Mouse (Mus musculus): ENCODE results near the gene Gdf1. TPM values are rescaled to one million over a fixed set of nuclear protein-coding genes. Genes with fewer than 3 reads are reported as not detected.

Gdf1 gene
- total RNA-seq, 2 experiments from 2014 or later: not detected

DNA sequence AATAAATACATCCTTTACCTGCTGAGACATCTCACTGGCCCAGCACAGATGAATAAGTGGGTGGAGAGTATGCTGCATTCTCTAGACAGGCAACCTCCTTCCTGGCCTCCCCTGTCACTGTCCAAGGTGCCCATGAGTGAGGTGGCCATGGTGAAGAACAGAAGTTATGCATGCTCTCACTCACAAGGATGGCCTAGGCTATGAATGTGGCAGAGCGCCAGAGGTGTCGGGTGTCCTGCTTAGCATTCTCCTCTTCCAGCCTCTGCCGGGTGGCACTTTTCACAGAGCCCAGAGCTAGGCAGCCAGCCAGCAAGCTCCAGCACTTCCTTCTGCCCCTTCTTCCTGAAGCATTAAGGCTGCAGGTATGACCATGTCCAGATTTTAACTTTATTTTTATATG is 29.8 kb downstream of the Gdf1 start:
- no peak for ATAC-seq (replicated peaks; ENCODE audit: poor library complexity, severe bottlenecking)

DNA sequence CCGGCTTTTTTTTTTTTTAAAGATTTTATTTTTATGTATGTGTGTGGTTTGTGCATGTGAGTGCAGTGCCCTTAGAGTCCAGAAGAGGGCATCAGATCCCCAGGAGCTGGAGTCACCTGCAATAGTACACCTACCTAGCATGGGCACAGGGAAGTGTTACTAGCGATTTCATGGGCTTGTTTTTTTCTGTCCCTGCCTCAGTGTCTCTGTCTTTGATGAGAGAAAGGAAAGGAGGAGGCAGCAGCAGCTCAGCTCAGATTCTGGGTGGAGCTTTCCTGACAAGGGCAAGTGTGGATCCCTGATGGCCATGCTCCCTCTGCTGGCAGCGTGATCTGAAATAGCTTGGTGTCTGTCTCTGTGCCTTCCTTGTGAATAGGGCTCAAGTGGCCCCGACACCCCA is 31.2 kb downstream of the Gdf1 start:
- peak; percentile 55 for ATAC-seq (replicated peaks; ENCODE audit: poor library complexity, severe bottlenecking)

DNA sequence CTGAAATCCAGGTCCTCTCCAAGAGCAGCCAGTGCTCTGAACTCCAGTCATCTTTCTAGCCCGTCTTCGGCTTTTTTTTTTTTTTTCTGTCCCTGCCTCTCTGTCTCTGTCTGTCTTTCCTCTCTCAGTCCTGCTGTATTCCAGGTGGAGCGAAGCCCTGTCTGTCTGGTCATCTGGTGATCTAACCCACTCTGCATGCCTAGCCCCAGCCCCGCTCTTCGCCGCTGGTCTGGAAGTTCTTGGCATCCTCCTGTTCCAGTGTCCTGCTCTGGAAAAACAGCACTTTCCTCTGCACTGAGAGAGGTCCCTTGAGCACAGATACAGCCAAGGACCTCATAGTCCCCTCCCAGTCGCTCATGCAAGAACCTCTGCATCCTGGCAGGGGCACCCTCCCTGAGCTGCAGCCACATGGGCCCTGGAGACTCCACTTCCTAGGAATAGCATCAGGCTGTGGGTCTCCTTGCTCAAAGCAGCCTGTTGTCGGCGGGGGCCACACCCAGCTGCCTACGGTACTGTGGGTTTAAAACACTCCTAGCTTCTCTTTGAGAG is 31.9 kb downstream of the Gdf1 start:
- ATAC-seq (replicated peaks; ENCODE audit: poor library complexity, severe bottlenecking): no peak

DNA sequence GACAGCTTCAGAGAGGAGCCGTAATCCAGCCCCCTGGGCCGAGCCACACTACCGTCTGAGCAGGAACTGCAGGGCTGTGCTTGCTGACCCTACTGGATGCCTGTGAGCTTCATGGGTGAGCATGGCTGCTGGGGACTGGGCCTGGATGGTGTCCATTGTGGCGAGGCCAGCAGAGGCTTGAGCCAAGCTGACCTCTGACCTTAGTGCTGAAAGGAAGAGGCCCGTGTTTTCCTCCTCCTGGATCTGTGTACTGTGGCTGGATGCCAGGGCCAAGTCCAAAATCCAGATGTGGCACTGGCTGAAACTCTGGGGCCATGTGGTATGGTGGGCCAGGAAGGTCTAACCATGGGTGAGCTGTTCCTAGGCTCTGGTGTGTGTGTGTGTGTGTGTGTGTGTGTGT is 34.4 kb downstream of the Gdf1 start:
- no peak for ATAC-seq (replicated peaks; ENCODE audit: poor library complexity, severe bottlenecking)

DNA sequence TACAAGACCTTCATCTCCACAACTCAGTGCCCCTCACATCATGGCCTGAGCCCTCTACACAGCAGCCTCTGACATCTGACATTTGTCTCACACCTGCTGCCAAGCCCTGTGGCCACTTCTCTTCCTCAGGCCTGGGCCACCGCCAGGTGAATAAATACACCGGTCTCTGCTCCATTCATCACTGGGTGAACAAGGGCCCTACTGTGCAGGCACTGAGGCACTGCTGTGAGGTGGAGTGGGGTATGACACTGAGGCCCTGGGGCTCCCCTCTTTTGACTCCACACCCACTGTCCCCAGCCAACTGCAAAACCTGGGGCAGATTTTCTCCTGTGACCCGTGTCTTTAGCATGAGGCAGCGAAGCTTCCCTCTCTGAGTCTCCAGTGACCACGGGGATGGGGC is 37.0 kb downstream of the Gdf1 start:
- ATAC-seq (replicated peaks; ENCODE audit: poor library complexity, severe bottlenecking): no peak

DNA sequence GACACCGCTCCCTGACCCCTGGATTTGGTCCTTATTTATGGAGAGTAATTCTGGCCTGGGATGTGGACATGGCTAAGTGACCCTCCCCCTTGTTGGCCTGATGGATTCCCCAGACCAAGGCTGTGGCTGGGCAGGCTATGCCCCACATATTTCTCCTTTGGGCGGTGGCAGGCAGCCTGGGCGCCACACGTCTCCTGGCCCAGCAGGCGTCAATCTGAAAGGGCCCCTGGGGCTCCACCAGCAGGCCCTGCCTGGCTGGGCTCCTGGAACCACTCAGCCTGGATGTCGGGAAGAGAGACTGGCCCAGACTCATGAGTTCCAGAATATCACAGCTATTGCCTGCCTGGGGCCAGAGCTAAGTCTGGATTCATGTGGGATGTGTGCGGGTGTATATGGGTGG is 40.9 kb downstream of the Gdf1 start:
- no peak for ATAC-seq (replicated peaks; ENCODE audit: poor library complexity, severe bottlenecking)

DNA sequence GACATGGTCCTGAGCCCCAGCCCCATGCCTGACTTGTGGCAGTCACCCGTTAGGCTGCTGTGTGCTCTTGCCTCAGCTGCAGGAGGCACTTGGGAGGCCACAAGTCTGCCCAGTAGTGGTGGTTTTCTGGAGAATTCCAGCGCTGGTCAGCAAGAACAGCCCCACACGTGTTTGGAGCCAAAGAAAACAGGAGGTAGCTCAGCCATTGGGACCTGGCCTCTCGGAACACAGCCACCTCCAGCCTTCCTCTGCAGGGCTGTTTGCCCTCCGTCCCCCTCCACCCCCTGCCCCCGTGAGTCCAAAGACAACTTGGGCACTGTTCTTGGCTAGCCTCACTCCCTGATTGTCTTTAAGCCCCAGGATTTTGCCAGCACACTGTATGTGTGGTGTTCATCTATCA is 42.3 kb downstream of the Gdf1 start:
- no peak for ATAC-seq (replicated peaks; ENCODE audit: poor library complexity, severe bottlenecking)

DNA sequence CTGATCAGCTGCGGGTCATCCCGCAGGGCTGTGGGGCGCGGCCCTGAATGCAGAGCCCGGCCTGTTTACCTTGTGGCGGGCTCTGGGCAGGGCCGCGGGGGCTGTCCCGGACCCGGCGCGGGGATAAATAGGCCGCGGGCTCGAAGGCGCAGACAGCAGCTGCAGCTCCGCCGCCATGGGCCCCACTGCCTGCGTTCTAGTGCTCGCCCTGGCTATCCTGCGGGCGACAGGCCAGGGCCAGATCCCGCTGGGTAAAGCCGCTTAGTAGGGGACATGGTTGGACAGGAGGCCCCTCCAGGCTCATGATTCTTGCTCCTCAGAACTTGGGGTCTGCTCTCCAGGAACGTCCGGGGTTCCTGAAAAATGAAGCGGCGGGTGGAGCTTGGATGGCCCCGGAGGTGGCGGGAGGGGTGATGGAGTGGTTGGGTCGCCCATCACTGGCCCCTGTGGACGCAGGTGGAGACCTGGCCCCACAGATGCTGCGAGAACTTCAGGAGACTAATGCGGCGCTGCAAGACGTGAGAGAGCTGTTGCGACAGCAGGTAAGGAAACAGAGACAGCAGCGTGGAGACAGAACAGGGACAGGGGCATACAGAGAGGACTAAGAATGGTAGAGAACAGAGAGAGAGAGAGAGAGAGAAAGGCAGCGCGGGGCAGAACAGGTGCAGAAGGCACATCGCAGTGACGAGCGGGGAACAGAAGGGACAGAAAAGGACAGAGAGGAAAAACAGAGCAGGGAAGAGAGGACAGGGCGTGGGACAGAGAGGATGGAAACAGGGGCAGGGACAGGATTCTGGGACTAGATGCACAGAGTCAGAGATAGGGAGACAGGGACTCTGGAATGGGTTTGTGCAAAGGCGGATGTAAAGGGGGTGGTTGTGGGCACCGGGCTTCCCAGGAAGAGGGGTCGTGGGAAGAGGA is 44.0 kb downstream of the Gdf1 start, which contains the start of gene Comp:
Gene Comp, plus strand, starts transcription at position 162 of the 921 bp plus-strand sequence.
- ATAC-seq (replicated peaks; ENCODE audit: poor library complexity, severe bottlenecking): no peak

DNA sequence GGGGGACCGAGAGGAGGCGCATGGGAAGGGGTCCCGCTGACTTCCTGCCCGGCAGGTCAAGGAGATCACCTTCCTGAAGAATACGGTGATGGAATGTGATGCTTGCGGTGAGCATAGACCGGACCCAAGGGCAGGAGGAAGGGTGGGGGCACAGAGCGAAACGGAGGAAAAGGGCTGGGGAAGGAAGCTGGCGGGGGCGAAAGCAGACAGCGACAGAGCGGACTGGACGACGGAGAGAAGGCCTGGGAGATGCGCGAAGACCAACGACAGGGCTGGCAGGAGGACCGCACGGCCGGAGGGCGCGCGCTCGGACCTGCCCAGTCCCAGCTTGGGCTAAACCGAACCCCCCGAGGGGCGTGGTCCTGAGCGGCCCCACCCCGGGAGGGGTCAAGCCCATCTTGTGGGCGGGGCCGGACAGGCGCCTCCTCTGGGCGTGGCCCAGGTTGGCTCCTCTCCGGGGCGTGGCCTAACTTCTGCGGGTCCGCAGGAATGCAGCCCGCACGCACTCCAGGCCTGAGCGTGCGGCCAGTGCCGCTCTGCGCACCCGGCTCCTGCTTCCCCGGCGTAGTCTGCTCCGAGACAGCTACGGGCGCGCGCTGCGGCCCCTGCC is 44.8 kb downstream of the Gdf1 start:
- ATAC-seq (replicated peaks; ENCODE audit: poor library complexity, severe bottlenecking): peak; percentile 63

DNA sequence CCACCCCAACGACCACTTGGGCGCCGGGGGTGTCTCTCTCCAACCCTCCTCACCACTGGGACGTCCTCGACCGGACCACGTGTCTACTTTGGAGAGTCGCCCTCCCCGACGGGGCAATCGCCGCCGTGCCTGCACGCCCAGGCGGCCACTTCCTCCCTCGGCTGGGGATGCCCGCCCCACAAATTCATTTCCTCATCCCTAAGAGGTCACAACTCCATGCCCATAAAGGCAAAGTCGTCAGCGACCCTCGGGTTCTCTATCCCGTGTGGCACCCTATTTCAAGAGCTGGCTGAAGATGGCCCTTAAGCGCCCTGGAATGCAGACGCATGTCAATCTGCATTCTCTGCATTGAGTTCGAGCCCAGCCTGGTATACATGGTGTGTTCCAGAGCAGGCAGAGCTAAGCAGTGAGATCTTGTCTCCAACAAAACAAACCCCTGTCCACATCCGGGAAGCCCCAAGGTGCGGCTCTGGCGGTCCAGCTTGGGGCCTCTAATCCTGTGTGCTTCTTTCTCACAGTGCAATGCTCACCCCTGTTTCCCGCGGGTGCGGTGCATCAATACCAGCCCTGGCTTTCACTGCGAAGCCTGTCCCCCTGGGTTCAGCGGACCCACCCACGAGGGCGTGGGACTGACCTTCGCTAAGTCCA is 45.7 kb downstream of the Gdf1 start:
- ATAC-seq (replicated peaks; ENCODE audit: poor library complexity, severe bottlenecking): peak; percentile 60

DNA sequence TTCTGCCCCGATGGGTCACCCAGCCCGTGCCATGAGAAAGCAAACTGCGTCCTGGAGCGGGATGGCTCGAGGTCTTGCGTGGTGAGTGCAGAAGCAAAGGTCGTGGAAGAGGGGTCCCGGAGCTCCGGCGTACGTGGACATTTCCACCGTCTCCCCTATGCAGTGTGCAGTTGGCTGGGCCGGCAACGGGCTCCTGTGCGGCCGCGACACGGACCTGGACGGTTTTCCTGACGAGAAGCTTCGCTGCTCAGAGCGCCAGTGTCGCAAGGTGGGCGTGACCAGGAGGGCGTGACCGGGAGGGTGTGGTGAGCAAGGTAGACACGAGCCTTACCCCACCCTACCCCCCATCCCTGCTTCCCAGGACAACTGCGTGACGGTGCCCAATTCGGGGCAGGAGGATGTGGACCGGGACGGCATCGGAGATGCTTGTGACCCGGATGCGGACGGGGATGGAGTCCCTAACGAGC is 46.7 kb downstream of the Gdf1 start:
- peak; percentile 20; the same call in 1 of the 2 replicates for ATAC-seq (replicated peaks; ENCODE audit: poor library complexity, severe bottlenecking)

DNA sequence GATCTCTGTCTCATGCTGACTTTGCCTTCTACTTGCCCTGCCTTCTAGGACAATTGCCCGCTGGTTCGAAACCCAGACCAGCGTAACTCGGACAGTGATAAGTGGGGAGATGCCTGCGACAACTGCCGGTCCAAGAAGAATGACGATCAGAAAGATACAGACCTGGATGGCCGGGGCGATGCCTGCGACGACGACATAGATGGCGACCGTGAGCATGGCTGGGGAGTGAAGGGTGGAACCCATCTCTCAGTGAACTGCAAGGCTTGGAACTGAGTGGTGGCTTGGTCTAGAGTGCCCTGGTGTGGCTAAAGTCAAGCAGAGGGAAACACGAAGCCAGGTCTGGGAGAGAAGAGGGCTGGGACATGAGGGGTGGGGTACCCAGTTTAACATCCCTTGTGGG is 47.4 kb downstream of the Gdf1 start:
- ATAC-seq (replicated peaks; ENCODE audit: poor library complexity, severe bottlenecking): no peak

DNA sequence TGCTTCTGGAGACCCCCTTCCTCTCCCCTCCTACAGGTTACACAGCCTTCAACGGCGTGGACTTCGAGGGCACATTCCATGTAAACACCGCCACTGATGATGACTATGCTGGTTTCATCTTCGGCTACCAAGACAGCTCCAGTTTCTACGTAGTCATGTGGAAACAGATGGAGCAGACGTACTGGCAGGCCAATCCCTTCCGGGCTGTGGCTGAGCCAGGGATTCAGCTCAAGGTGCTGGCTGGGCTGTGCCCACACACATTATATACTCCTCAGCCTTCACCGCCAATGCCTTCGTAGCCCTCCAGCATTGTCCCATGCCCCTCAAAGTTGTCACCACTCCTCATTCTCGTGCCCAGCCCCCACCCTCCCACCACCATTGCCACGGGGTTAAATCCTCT is 50.5 kb downstream of the Gdf1 start:
- no peak for ATAC-seq (replicated peaks; ENCODE audit: poor library complexity, severe bottlenecking)

Other genes with a start within 250 kb of the Gdf1 start
- not detected in 2 replicates for gene Hapln4, start 246.4 kb upstream of the Gdf1 start, total RNA-seq (2014; fragmentation: Nextera tagmentation)
- not detected in 2 replicates for gene Hapln4, start 246.4 kb upstream of the Gdf1 start, total RNA-seq (2017)
- gene Ncan, start 208.9 kb upstream of the Gdf1 start, total RNA-seq (2014; fragmentation: Nextera tagmentation): not detected in 2 replicates
- gene Ncan, start 208.9 kb upstream of the Gdf1 start, total RNA-seq (2017): not detected in 2 replicates
- gene Nr2c2ap, start 198.5 kb upstream of the Gdf1 start, total RNA-seq (2014; fragmentation: Nextera tagmentation): 37.0 and 64.5 TPM in 2 replicates
- 8.7 and 9.4 TPM in 2 replicates for gene Nr2c2ap, start 198.5 kb upstream of the Gdf1 start, total RNA-seq (2017)
- 4.8 and 6.9 TPM in 2 replicates for gene Rfxank, start 190.7 kb upstream of the Gdf1 start, total RNA-seq (2014; fragmentation: Nextera tagmentation)
- gene Rfxank, start 190.7 kb upstream of the Gdf1 start, total RNA-seq (2017): 5.9 and 11.6 TPM in 2 replicates
- 26.6 and 53.7 TPM in 2 replicates for gene Borcs8, start 190.3 kb upstream of the Gdf1 start, total RNA-seq (2014; fragmentation: Nextera tagmentation)
- 34.3 and 40.0 TPM in 2 replicates for gene Borcs8, start 190.3 kb upstream of the Gdf1 start, total RNA-seq (2017)
- not detected in 2 replicates for gene Mef2b, start 190.1 kb upstream of the Gdf1 start, total RNA-seq (2014; fragmentation: Nextera tagmentation)
- gene Mef2b, start 190.1 kb upstream of the Gdf1 start, total RNA-seq (2017): not detected in 2 replicates
- 15.6 and 29.6 TPM in 2 replicates for gene Tmem161a, start 157.5 kb upstream of the Gdf1 start, total RNA-seq (2014; fragmentation: Nextera tagmentation)
- gene Tmem161a, start 157.5 kb upstream of the Gdf1 start, total RNA-seq (2017): 9.4 and 21.4 TPM in 2 replicates
- 3.2 and 5.5 TPM in 2 replicates for gene Slc25a42, start 117.5 kb upstream of the Gdf1 start, total RNA-seq (2014; fragmentation: Nextera tagmentation)
- 0.62 and 1.2 TPM in 2 replicates for gene Slc25a42, start 117.5 kb upstream of the Gdf1 start, total RNA-seq (2017)
- 62.5 and 68.0 TPM in 2 replicates for gene Sugp2, start 95.6 kb upstream of the Gdf1 start, total RNA-seq (2014; fragmentation: Nextera tagmentation)
- 26.0 and 56.4 TPM in 2 replicates for gene Sugp2, start 95.6 kb upstream of the Gdf1 start, total RNA-seq (2017)
- 4.9 and 6.9 TPM in 2 replicates for gene Armc6, start 95.4 kb upstream of the Gdf1 start, total RNA-seq (2014; fragmentation: Nextera tagmentation)
- gene Armc6, start 95.4 kb upstream of the Gdf1 start, total RNA-seq (2017): 8.0 and 9.4 TPM in 2 replicates
- 5.4 and 12.3 TPM in 2 replicates for gene Homer3, start 47.0 kb upstream of the Gdf1 start, total RNA-seq (2014; fragmentation: Nextera tagmentation)
- 6.5 and 12.3 TPM in 2 replicates for gene Homer3, start 47.0 kb upstream of the Gdf1 start, total RNA-seq (2017)
- 45.9 and 66.8 TPM in 2 replicates for gene Ddx49, start 27.3 kb upstream of the Gdf1 start, total RNA-seq (2014; fragmentation: Nextera tagmentation)
- gene Ddx49, start 27.3 kb upstream of the Gdf1 start, total RNA-seq (2017): 139 and 177 TPM in 2 replicates
- 209 and 240 TPM in 2 replicates for gene Cope, start 27.3 kb upstream of the Gdf1 start, total RNA-seq (2014; fragmentation: Nextera tagmentation)
- gene Cope, start 27.3 kb upstream of the Gdf1 start, total RNA-seq (2017): 132 and 155 TPM in 2 replicates
- gene Cers1, start 14.0 kb upstream of the Gdf1 start, total RNA-seq (2014; fragmentation: Nextera tagmentation): not detected in 2 replicates
- not detected in 2 replicates for gene Cers1, start 14.0 kb upstream of the Gdf1 start, total RNA-seq (2017)
- gene Upf1, start 23.5 kb downstream of the Gdf1 start, total RNA-seq (2014; fragmentation: Nextera tagmentation): 30.6 and 33.7 TPM in 2 replicates
- 24.2 and 30.8 TPM in 2 replicates for gene Upf1, start 23.5 kb downstream of the Gdf1 start, total RNA-seq (2017)
- 0.88 TPM in 1 of 2 replicates, not detected in the other for gene Comp, start 43.7 kb downstream of the Gdf1 start, total RNA-seq (2014; fragmentation: Nextera tagmentation)
- gene Comp, start 43.7 kb downstream of the Gdf1 start, total RNA-seq (2017): not detected in 2 replicates
- 7.4 and 19.5 TPM in 2 replicates for gene Crtc1, start 109.8 kb downstream of the Gdf1 start, total RNA-seq (2014; fragmentation: Nextera tagmentation)
- 2.3 and 4.8 TPM in 2 replicates for gene Crtc1, start 109.8 kb downstream of the Gdf1 start, total RNA-seq (2017)
- 2.1 and 4.4 TPM in 2 replicates for gene Klhl26, start 147.2 kb downstream of the Gdf1 start, total RNA-seq (2014; fragmentation: Nextera tagmentation)
- 4.0 and 4.1 TPM in 2 replicates for gene Klhl26, start 147.2 kb downstream of the Gdf1 start, total RNA-seq (2017)
- gene Tmem59l, start 157.5 kb downstream of the Gdf1 start, total RNA-seq (2014; fragmentation: Nextera tagmentation): not detected in 2 replicates
- gene Tmem59l, start 157.5 kb downstream of the Gdf1 start, total RNA-seq (2017): not detected in 2 replicates
- gene Crlf1, start 163.3 kb downstream of the Gdf1 start, total RNA-seq (2014; fragmentation: Nextera tagmentation): not detected in 2 replicates
- gene Crlf1, start 163.3 kb downstream of the Gdf1 start, total RNA-seq (2017): not detected in 2 replicates
- 21.7 and 30.2 TPM in 2 replicates for gene Rex1bd, start 176.9 kb downstream of the Gdf1 start, total RNA-seq (2014; fragmentation: Nextera tagmentation)
- 33.4 and 64.9 TPM in 2 replicates for gene Rex1bd, start 176.9 kb downstream of the Gdf1 start, total RNA-seq (2017)
- gene Uba52, start 181.0 kb downstream of the Gdf1 start, total RNA-seq (2014; fragmentation: Nextera tagmentation): 2,675 and 2,799 TPM in 2 replicates
- 3,231 and 3,572 TPM in 2 replicates for gene Uba52, start 181.0 kb downstream of the Gdf1 start, total RNA-seq (2017)
- gene Fkbp8, start 197.9 kb downstream of the Gdf1 start, total RNA-seq (2014; fragmentation: Nextera tagmentation): 113 and 149 TPM in 2 replicates
- gene Fkbp8, start 197.9 kb downstream of the Gdf1 start, total RNA-seq (2017): 107 and 118 TPM in 2 replicates
- gene Kxd1, start 198.1 kb downstream of the Gdf1 start, total RNA-seq (2014; fragmentation: Nextera tagmentation): 83.7 and 84.5 TPM in 2 replicates
- gene Kxd1, start 198.1 kb downstream of the Gdf1 start, total RNA-seq (2017): 68.7 and 74.4 TPM in 2 replicates
- gene Ell, start 209.6 kb downstream of the Gdf1 start, total RNA-seq (2014; fragmentation: Nextera tagmentation): 11.7 and 13.6 TPM in 2 replicates
- gene Ell, start 209.6 kb downstream of the Gdf1 start, total RNA-seq (2017): 5.5 and 5.7 TPM in 2 replicates

Measured in granulocyte monocyte progenitor cell, adult 5-6 weeks (primary cell).